Mouse (Mus musculus) liver, adult 2 months (tissue): ENCODE results near the gene Casp8. TPM values are rescaled to one million over a fixed set of nuclear protein-coding genes. Genes with fewer than 3 reads are reported as not detected.
"Not testable (repeated sequence)": the region's sequence is repeated elsewhere in the genome, so short reads cannot be mapped to it uniquely, and the experiment has no call there.

ENCODE experiments used
- DNase-seq: peaks from one replicate; pipeline ENCODE4 v3.0.0-alpha.2; 2011; ENCODE audit warnings: low read depth, low spot score; ENCODE audit errors: extremely low read depth
- H3K27ac ChIP-seq: fragments of 200-500 bp; replicated peaks from 2 replicates; pipeline ENCODE4 v1.5.1; 2012; ENCODE audit warnings: low read depth, mild to moderate bottlenecking, control low read depth, inconsistent platforms, low read length; ENCODE audit not compliant: insufficient read depth
- H3K27me3 ChIP-seq: fragments of 200-500 bp; 2 replicates; pipeline ENCODE4 v1.6.1; 2012; ENCODE audit warnings: mild to moderate bottlenecking, moderate library complexity, low read length, inconsistent platforms; ENCODE audit not compliant: control insufficient read depth, insufficient read depth
- H3K36me3 ChIP-seq: fragments of 200-500 bp; 2 replicates; pipeline ENCODE4 v1.6.1; 2012; ENCODE audit warnings: low read length, inconsistent platforms; ENCODE audit not compliant: control insufficient read depth, insufficient read depth
- H3K4me1 ChIP-seq: fragments of 200-500 bp; 2 replicates; pipeline ENCODE4 v1.6.1; 2011; ENCODE audit warnings: low read length; ENCODE audit not compliant: control insufficient read depth, insufficient read depth
- H3K4me3 ChIP-seq: fragments of 200-500 bp; 2 replicates; pipeline ENCODE4 v1.5.1; 2011; ENCODE audit warnings: low read depth, mild to moderate bottlenecking, control low read depth, low read length, moderate library complexity; ENCODE audit not compliant: insufficient read depth
- H3K79me2 ChIP-seq: fragments of 200-500 bp; 2 replicates; pipeline ENCODE4 v1.6.1; 2012; ENCODE audit warnings: inconsistent platforms, mild to moderate bottlenecking, low read length, moderate library complexity; ENCODE audit not compliant: control insufficient read depth, insufficient read depth
- H3K9ac ChIP-seq: fragments of 200-500 bp; 2 replicates; pipeline ENCODE4 v1.6.1; 2012; ENCODE audit warnings: low read depth, mild to moderate bottlenecking, control low read depth, inconsistent platforms, low read length
- CTCF ChIP-seq: fragments of 200-500 bp; IDR thresholded peaks from 2 replicates; pipeline ENCODE4 v1.5.1; 2011; ENCODE audit warnings: low read depth, low read length, control low read depth
- POLR2A ChIP-seq: fragments of 200-500 bp; IDR thresholded peaks from 2 replicates; pipeline ENCODE4 v1.6.1; 2011; ENCODE audit warnings: low read length, control low read depth; ENCODE audit not compliant: insufficient read depth; ENCODE audit errors: extremely low read depth
- WGBS: fragments of 180-500 bp; shearing (Covaris S2); methylation state at CpG from one replicate; pipeline ENCODE4 v1.1.7; 2018; 5-methylcytosine and 5-hydroxymethylcytosine counted together
- polyA plus RNA-seq: library from polyadenylated mRNA; depleted of rRNA; stranded (reverse); fragments of >200 nt; gene quantifications from 2 replicates; pipeline ENCODE4 v1.2.3, GENCODE M21; 2012; rRNA removed
- total RNA-seq: library from RNA; depleted of rRNA; stranded (reverse); fragments of >200 nt; gene quantifications from 2 replicates; pipeline ENCODE4 v1.2.3, GENCODE M21; 2014; rRNA removed

Gene Casp8
- total and polyA plus RNA-seq, 2 experiments = 3.9 to 20.1 TPM

DNA sequence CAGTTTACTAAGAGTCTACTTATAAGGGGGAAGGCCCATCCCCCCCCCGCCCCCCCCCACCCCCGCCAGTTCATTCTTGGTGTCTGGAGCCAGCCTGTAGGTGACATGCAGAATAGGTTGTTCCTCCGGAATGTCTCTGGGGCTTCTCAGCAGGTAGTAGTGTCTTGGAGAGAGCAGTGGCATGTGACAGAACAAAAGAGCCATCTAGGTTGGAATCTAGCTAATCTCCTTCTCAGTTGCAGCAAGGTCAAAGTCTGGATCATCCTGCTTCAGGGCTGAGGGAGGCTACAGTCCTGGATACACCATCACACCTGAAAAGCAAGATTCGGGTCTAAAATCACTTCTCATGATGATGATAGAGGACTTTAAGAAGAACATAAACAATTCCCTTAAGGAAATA lies 90.5 kb downstream of the Casp8 start:
- TF ChIP-seq POLR2A (no peak), CTCF (no peak)
- Histone ChIP-seq H3K4me3 (no peak overlapping the region), H3K79me2 (no peaks in the 10 kb centered on the region), H3K27ac (no peak overlapping the region), H3K27me3 (no peaks in the 10 kb centered on the region), H3K4me1 (no peaks in the 10 kb centered on the region), H3K36me3 (no peaks in the 10 kb centered on the region), H3K9ac (no peak overlapping the region)
- no peak for DNase-seq
- WGBS = 92% methylated on average over 4 of the region's 4 CpGs

DNA sequence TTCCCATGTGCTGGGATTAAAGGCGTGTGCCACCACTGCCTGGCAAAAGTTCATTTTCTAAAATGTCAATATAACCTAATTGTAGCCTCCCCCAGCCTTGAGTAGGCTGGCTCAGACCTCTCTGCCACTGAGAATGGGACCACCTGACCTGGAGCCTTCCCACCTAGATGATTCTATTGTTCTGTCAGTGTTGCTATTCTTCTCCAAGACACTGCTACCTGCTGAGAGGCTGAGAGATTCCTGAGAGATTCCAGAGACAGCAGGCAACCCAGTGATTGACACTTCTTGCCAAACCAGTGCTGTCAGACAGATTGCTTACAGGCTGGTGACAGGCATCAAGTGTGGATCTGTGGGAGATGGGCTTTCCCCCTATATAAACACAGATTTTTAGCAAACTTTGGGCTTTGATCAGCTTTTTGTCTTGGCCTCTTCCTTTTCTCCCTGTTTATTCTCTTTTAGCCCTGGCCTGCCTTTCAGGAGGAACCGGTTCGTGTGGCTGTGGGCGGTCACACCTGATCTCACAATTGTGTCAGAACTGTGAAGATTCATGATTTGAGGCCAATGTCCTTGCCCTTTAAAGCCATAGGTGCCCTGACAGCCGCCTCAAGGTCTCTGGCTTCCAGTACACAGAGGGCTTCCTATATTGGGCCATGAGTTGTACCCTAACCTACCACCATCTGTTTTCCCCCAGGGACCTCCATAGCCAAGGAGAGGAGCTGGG lies 94.8 kb downstream of the Casp8 start:
- no peaks in the 10 kb centered on the region for H3K36me3 ChIP-seq
- no peak overlapping the region for H3K4me3 ChIP-seq
- no peak overlapping the region for H3K27ac ChIP-seq
- no peak for DNase-seq
- WGBS = 85% methylated on average over 5 of the region's 5 CpGs
- H3K79me2 ChIP-seq = no peaks in the 10 kb centered on the region
- H3K9ac ChIP-seq = no peak overlapping the region
- no peaks in the 10 kb centered on the region for H3K27me3 ChIP-seq
- H3K4me1 ChIP-seq = no peaks in the 10 kb centered on the region
- TF ChIP-seq CTCF (no peak), POLR2A (no peak)

DNA sequence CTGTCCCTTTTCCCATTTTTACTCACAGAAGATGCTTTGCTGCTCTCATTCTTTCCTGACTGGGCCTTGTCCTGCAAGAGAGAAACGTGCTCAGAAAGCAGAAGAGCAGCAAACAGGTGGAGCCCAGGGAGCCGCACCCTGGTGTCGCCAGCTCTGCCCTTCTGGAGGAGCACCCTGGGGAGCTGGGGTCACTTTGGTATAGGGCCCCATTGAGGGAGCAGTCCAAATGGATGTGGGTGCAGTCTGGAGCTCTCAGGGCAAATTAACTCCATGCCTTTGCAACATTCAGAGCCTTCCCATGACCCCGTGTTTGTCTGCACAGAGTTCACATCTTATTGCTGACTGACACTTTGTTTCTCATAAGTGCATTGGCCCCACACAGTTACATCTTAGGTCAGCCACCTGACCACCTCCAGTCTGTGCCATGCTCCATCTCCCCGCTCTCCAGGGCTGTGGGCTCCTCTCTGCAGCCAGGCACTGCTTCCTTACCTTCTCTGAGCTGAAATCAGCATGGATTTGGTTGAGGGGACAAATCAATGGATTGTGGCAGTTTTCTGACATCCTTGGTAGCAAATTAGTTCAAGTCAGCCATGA lies 95.6 kb downstream of the Casp8 start:
- not testable (repeated sequence) for H3K4me3 ChIP-seq, DNase-seq, H3K9ac ChIP-seq, H3K79me2 ChIP-seq, H3K27ac ChIP-seq, H3K27me3 ChIP-seq, H3K4me1 ChIP-seq, H3K36me3 ChIP-seq
- 90% methylated on average over 5 of the region's 5 CpGs for WGBS

DNA sequence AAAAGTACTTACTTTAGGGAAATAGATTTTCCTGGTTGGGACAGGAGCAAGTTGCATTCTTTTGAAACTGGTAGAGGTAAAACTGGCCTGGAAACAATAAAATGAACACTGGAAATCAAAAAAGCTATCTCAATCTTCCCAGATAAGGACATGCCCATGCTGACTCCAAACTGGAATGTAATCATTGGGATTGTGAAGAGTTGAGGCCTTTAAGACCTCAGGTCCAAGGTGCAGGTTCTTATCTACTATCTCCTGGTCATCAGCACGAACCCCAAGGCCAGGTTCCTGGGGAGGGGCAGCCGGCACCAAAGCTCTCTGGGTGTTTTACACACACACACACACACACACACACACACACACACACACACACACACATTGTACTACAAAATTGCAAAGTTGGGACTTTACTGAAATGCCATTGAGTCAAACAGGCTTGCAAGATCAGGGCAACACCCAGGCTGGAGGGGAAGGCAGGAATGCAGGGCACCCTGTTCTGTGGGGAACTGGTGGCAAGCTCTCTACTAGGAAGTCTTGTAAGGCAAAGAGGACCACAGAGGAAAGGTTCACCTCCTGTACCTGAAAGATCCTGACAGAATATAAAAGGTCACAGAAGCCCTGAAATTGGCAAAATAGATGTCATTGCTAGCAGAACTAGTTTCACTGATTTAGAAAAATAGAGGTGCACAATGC lies 96.5 kb downstream of the Casp8 start:
- H3K4me3 ChIP-seq, H3K79me2 ChIP-seq, H3K9ac ChIP-seq, H3K36me3 ChIP-seq, H3K27ac ChIP-seq, H3K27me3 ChIP-seq, H3K4me1 ChIP-seq: not testable (repeated sequence)
- 28% methylated on average over 2 of the region's 2 CpGs for WGBS
- peak; percentile 61 for DNase-seq

DNA sequence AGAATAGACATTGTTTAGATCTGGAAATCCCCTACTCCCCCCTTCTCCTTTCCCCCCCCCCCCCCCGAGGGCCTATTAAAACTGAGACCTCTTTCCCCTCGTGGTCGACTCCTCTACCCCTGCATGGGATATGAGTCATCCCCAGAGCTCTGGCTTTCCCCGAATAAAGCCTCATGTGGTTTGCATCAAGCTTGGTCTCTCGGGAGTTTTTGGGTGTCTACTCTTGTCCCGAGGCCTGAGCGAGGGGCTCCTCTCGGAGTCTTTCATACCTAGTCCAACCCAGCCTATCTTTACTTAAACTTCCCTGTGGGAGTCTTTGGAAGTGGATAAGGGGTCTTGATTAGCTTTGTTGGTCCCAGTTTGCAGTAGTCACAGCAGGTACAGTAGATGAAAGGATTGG lies 97.2 kb downstream of the Casp8 start:
- not testable (repeated sequence) for H3K79me2 ChIP-seq, H3K9ac ChIP-seq, H3K36me3 ChIP-seq, H3K27ac ChIP-seq, H3K27me3 ChIP-seq, H3K4me1 ChIP-seq, H3K4me3 ChIP-seq, DNase-seq
- WGBS = 95% methylated on average over 7 of the region's 8 CpGs

Other genes starting within 250 kb of the Casp8 start
- 22.6 and 33.0 TPM in 2 replicates for gene Fam126b, start 209.1 kb upstream of the Casp8 start, total RNA-seq
- gene Fam126b, start 209.1 kb upstream of the Casp8 start, polyA plus RNA-seq = 1.8 and 2.3 TPM in 2 replicates
- gene Ndufb3, start 209.0 kb upstream of the Casp8 start, total RNA-seq = 116 and 196 TPM in 2 replicates
- gene Ndufb3, start 209.0 kb upstream of the Casp8 start, polyA plus RNA-seq = 48.0 and 52.4 TPM in 2 replicates
- gene Als2cr12, start 99.4 kb upstream of the Casp8 start, total RNA-seq = 0.13 and 0.74 TPM in 2 replicates
- gene Als2cr12, start 99.4 kb upstream of the Casp8 start, polyA plus RNA-seq = 0.07 TPM in 1 of 2 replicates, not detected in the other
- gene Cflar, start 83.9 kb upstream of the Casp8 start, total RNA-seq = 95.0 and 98.7 TPM in 2 replicates
- gene Cflar, start 83.9 kb upstream of the Casp8 start, polyA plus RNA-seq = 43.5 and 45.7 TPM in 2 replicates
- 9.1 and 9.7 TPM in 2 replicates for gene Trak2, start 178.1 kb downstream of the Casp8 start, total RNA-seq
- 5.5 and 8.6 TPM in 2 replicates for gene Trak2, start 178.1 kb downstream of the Casp8 start, polyA plus RNA-seq
- 16.3 and 22.6 TPM in 2 replicates for gene Stradb, start 178.1 kb downstream of the Casp8 start, total RNA-seq
- 18.2 and 18.6 TPM in 2 replicates for gene Stradb, start 178.1 kb downstream of the Casp8 start, polyA plus RNA-seq